Mouse (Mus musculus) stomach, postnatal 0 days (tissue): ENCODE data around the gene Esr2.

Experiments
- CTCF ChIP-seq: IDR thresholded peaks from 2 replicates; pipeline ENCODE4 v1.5.1; 2016; ENCODE audit warnings: antibody characterized with exemption, low read depth, mild to moderate bottlenecking, moderate library complexity
- EP300 ChIP-seq: optimal IDR thresholded peaks from 2 replicates; pipeline ENCODE3; 2016; ENCODE audit warnings: antibody characterized with exemption

DNA sequence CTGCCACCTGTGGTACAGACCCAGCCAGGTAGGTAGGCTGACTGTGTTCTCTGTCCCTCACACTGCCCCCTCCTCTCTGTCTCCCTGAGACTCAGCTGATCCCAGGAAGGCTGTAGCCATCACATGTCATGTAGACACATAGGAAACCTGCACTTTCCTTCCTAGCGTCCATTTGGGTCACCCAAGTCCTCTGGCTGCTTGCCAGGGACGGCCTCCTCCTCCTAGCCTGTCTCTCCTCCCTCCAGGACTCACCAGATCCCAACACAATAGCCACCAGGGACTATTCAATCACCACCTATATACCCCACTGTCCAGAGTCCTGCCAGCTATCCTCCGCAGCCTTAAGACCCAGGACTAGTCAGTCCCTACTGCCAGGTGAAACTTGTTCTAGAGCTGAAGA lies 66.0 kb downstream of the Esr2 start:
- TF ChIP-seq CTCF: no peak
- TF ChIP-seq EP300: no peak
